Mouse (Mus musculus) urinary bladder, postnatal 4 days (tissue): Measurements from ENCODE around the gene Olfr419.

ENCODE experiments used
- DNase-seq, 2 experiments: peaks; one replicate each; pipeline ENCODE4 v3.0.0; 2021 to 2022; ENCODE audit warnings: low spot score in 2 of 2

Gene Olfr419

GRCm38 (mm10) chr1:174251961-174252360 is at the start of gene Olfr419:
Gene Olfr419, minus strand, starts transcription at chr1:174252061.
- no peak for DNase-seq

DNA sequence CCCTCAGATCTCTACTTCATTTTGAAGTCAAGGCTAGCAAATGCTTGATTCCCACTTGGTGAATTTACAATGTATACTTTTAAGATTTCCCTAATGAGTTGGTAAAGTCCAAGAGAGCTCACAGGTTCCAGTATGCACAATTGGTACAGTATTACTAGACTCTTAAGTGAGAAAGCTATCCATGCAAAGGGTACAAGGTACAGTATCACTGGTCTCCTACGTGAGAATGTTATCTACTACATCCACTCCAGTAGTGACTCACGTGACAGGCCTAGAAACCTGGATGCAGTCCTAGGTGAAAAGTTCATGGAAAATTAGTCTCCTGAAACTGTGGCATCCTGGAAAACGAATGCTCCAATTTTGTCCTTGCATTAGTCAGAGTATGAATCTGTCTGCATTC is 18.8 kb upstream of the Olfr419 start:
- DNase-seq, result no peak

DNA sequence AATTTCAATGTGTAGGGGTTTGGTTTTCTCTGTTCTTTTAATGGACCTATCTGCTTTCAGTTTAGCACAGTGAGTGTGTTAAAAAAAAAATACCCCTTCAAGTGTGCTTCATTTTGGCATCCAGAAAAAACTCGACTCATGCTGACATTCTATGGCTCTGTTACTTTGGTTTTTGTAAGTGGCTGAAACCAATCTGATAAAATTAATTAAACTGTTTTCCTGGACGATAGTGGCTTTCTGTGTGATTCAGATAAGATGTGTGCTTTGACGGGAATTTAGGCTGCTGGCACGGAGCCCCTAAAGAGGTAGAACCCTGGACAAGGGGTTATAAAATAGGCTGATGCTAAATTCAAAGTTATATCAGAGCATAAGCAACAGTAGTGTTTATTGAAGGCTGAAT is 17.3 kb upstream of the Olfr419 start:
- DNase-seq, result no peak

- DNase-seq, result no peak
These were observed 16.0 kb upstream of the Olfr419 start for GRCm38 (mm10) chr1:174267816-174268215.

DNA sequence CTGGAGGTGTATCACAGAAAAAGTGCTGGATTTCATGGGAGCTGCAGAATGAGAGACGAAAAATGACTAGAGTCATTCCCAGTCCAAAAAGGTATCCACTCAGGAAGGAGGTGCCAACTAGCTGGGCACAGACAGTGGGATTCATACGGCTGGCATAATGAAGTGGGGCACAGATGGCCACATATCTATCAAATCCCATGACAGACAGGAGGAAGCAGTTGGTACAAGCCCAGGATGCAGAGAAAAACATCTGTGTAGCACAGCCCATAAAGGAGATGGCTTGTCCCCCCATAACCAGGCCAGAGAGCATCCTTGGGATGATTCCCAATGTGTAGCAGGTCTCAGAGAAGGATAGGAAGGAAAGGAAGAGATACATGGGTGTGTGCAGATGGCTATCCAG is 1.5 kb downstream of the Olfr419 start:
- no peak for DNase-seq

GRCm38 (mm10) chr1:174247170-174247569 is 4.7 kb downstream of the Olfr419 start:
- DNase-seq, result no peak

DNA sequence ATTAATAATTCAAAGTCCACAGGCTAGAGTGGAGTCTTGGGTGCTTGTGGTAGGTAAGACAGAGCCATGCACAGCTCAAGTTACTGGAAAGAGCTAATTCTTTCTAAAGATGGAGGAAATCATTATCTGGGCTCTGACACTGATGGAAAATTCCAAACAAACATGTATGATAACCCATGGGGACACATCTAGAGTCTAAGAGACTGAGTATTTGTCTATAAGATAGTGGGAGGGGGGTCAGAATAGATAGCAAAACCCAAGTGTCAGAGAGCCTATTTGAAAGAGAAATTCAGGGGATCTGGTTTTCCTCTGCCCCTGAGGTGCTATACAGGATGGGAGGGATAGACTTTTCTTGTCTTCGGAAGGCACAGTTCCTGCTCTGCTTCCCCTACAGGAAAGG is 5.8 kb downstream of the Olfr419 start:
- no peak for DNase-seq

GRCm38 (mm10) chr1:174244621-174245020 is 7.2 kb downstream of the Olfr419 start:
- no peak for DNase-seq

GRCm38 (mm10) chr1:174239916-174240315 is 11.9 kb downstream of the Olfr419 start:
- DNase-seq, result no peak

DNA sequence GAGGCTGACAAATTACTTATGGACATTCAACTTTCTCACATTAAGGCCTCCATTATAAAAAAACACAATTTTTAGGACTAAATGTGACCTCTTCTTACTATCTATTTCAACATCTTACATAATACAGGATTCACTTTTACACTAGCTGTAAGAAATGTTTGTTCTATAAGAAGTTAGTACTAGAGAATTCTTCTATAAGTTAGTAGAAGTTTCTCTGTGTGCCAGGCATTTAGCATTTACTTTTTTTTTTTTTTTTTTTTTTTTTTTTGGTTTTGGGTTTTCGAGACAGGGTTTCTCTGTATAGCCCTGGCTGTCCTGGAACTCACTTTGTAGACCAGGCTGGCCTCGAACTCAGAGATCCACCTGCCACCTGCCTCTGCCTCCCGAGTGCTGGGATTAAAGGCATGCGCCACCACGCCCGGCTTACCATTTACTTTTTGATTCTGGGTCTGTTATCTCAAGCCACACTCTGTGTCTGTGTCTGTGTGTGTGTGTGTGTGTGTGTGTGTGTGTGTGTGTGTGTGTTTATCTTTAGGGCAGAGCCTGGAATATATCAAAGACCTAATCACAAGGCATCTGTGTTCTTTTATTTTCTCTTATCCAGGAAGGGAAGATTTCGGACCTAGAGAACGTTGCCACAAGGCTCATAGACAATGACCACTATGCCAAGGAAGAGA is 35.2 kb downstream of the Olfr419 start:
- no peak for DNase-seq

DNA sequence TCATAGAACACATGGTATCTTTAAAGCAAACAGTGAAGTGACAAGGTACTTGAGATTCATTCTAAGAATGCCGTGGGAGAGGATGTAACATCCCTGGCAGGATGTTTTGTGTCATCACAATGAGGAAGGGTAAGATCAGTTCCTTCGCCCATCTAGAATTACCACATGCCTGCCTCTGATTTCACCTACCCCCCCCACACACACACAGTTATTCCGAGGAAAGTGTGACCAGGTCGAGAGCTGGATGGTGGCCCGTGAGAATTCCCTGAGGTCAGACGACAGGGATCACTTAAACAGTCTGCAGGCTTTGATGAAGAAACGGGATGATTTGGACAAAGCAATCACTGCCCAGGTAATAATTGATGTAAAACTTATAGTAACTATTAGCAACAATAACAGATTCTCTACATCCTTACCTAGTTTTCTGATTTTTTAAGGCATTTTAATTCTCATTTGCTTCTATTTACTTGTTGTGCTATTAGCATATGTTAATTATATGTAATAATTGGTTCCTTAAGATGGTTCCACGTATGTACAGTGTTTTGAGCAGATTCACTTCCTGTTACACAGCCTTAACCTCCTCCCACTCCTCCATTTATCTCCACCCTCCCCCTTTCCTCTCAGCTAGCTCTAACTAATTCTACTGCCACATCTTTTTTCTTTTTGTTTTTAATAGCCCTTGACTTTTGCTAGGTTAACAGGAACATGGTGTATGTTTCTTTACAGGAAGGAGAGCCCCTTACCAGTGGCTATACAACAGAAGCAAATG is 36.4 kb downstream of the Olfr419 start:
- DNase-seq, result no peak

- no peak for DNase-seq
These were observed 39.6 kb downstream of the Olfr419 start for GRCm38 (mm10) chr1:174212286-174212685.

GRCm38 (mm10) chr1:174204699-174205098 is 47.2 kb downstream of the Olfr419 start:
- DNase-seq, result no peak
